Mouse (Mus musculus): ENCODE measurements at regions not wholly inside any gene's neighbourhood (a gene's known extent, or its start where the extent isn't known, plus 50 kb on each side); places are given as distances from the start of the nearest gene placed in this dataset.
A peak's percentile ranks its signal among the peaks of the same experiment; 100 is the strongest.

- Histone ChIP-seq H3K4me2 (ENCODE audit: low read depth) (no peak overlapping the region), H3K36me3 (ENCODE audit: control insufficient read depth, insufficient read depth) (no peaks in the 10 kb centered on the region), H3ac (ENCODE audit: control insufficient read depth, insufficient read length) (no peak overlapping the region), H3K4me3 (no peak overlapping the region), H3K79me2 (ENCODE audit: control insufficient read depth, insufficient read depth) (no peaks in the 10 kb centered on the region), H3K27me3 (ENCODE audit: control insufficient read depth, insufficient read depth, insufficient read length) (no peaks in the 10 kb centered on the region)
- TF ChIP-seq USF1 (IDR thresholded peaks at IDR 0.05; ENCODE audit: low read depth) = no peak
- no peak for TF ChIP-seq REST (IDR thresholded peaks at IDR 0.05; ENCODE audit: insufficient read depth, insufficient read length)
- no peak for TF ChIP-seq TCF3 (IDR thresholded peaks at IDR 0.05; ENCODE audit: insufficient read length, low read depth)
- no peak for TF ChIP-seq E2F4 (IDR thresholded peaks at IDR 0.05; ENCODE audit: insufficient read depth)
- no peak for TF ChIP-seq TCF12 (IDR thresholded peaks at IDR 0.05; ENCODE audit: insufficient read depth, poor library complexity, severe bottlenecking)
- TF ChIP-seq POLR2A (IDR thresholded peaks at IDR 0.05; ENCODE audit: insufficient read length, low read depth) = no peak
- no peak for TF ChIP-seq MAX (IDR thresholded peaks at IDR 0.05; ENCODE audit: low read depth)
- no peak for TF ChIP-seq CEBPB (IDR thresholded peaks at IDR 0.05; ENCODE audit: insufficient read depth, poor library complexity, severe bottlenecking)
- TF ChIP-seq MYOG (IDR thresholded peaks at IDR 0.05; ENCODE audit: control insufficient read depth in 1 of 3, insufficient read depth in 1 of 3, insufficient read length in 2 of 3, low read depth in 2 of 3) = no peak
- no peak for TF ChIP-seq MYOD1 (IDR thresholded peaks at IDR 0.05; ENCODE audit: control insufficient read depth in 1 of 3, insufficient read length in 2 of 3, low read depth in 2 of 3)
- no peak for TF ChIP-seq SRF (IDR thresholded peaks at IDR 0.05; ENCODE audit: control insufficient read depth, insufficient read length, low read depth)
- no peak for TF ChIP-seq POLR2AphosphoS2 (IDR thresholded peaks at IDR 0.05; ENCODE audit: insufficient read length, low read depth)
Measured at GRCm38 (mm10) chr16:76634196-76634698, 260.6 kb upstream of the Nrip1 start.

DNA sequence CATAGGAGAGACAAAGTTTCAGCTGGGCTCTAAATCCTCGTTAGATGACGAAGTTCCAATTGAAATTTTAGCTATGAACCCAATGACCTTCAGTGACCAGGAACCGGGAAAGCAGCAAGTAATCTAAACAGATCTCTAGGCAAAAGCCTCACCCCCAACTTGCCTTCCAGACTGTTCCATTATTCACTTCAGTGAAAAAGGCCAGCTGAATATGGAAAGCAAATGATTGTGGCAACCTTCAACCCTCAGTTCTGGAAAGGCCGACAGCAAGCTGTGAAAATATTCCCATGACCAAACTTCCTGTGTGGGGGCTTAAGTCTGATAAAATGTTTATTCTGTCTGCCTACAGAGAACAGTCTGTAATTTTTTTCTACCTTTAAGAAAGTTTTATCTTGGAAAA lies 252.5 kb upstream of the Nrip1 start:
- no peak overlapping the region for H3ac ChIP-seq (ENCODE audit: control insufficient read depth, insufficient read length)
- H3K4me3 ChIP-seq = no peak overlapping the region
- no peak overlapping the region for H3K4me2 ChIP-seq (ENCODE audit: low read depth)
- no peaks in the 10 kb centered on the region for H3K79me2 ChIP-seq (ENCODE audit: control insufficient read depth, insufficient read depth)
- no peaks in the 10 kb centered on the region for H3K36me3 ChIP-seq (ENCODE audit: control insufficient read depth, insufficient read depth)
- TF ChIP-seq MYOD1 (IDR thresholded peaks at IDR 0.05; ENCODE audit: control insufficient read depth in 1 of 3, insufficient read length in 2 of 3, low read depth in 2 of 3) (no peak), POLR2AphosphoS2 (IDR thresholded peaks at IDR 0.05; ENCODE audit: insufficient read length, low read depth) (no peak), SRF (IDR thresholded peaks at IDR 0.05; ENCODE audit: control insufficient read depth, insufficient read length, low read depth) (no peak), CEBPB (IDR thresholded peaks at IDR 0.05; ENCODE audit: insufficient read depth, poor library complexity, severe bottlenecking) (no peak), E2F4 (IDR thresholded peaks at IDR 0.05; ENCODE audit: insufficient read depth) (no peak), TCF12 (IDR thresholded peaks at IDR 0.05; ENCODE audit: insufficient read depth, poor library complexity, severe bottlenecking) (no peak), USF1 (IDR thresholded peaks at IDR 0.05; ENCODE audit: low read depth) (no peak), MAX (IDR thresholded peaks at IDR 0.05; ENCODE audit: low read depth) (no peak), TCF3 (IDR thresholded peaks at IDR 0.05; ENCODE audit: insufficient read length, low read depth) (no peak), MYOG (IDR thresholded peaks at IDR 0.05; ENCODE audit: control insufficient read depth in 1 of 3, insufficient read depth in 1 of 3, insufficient read length in 2 of 3, low read depth in 2 of 3) (no peak), REST (IDR thresholded peaks at IDR 0.05; ENCODE audit: insufficient read depth, insufficient read length) (no peak), POLR2A (IDR thresholded peaks at IDR 0.05; ENCODE audit: insufficient read length, low read depth) (no peak)
- no peaks in the 10 kb centered on the region for H3K27me3 ChIP-seq (ENCODE audit: control insufficient read depth, insufficient read depth, insufficient read length)

DNA sequence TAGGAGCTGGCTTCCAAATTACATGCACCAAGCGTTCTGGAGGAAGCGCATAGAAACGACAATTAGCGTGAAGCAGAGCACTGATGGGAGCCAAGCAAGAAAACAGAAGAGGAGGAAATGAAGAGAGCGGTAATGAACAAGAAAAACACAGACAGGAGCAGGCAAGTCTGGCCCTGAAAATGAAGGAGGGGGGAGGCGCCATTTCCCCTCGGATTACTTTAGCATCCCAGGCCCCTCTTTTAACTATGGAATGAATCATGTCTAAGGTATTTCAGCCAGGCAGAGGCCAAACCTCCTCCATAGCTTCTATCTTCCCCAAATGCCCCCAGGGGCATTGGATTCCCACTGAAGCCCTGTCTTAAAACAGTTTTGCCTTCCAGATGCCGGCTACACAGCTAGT lies 248.1 kb upstream of the Nrip1 start:
- H3K27me3 ChIP-seq (ENCODE audit: control insufficient read depth, insufficient read depth, insufficient read length) = no peaks in the 10 kb centered on the region
- H3K4me3 ChIP-seq = no peak overlapping the region
- H3K4me2 ChIP-seq (ENCODE audit: low read depth) = no peak overlapping the region
- no peak overlapping the region for H3ac ChIP-seq (ENCODE audit: control insufficient read depth, insufficient read length)
- no peak for TF ChIP-seq CEBPB (IDR thresholded peaks at IDR 0.05; ENCODE audit: insufficient read depth, poor library complexity, severe bottlenecking)
- TF ChIP-seq POLR2AphosphoS2 (IDR thresholded peaks at IDR 0.05; ENCODE audit: insufficient read length, low read depth) = no peak
- TF ChIP-seq SRF (IDR thresholded peaks at IDR 0.05; ENCODE audit: control insufficient read depth, insufficient read length, low read depth) = no peak
- no peak for TF ChIP-seq MAX (IDR thresholded peaks at IDR 0.05; ENCODE audit: low read depth)
- TF ChIP-seq USF1 (IDR thresholded peaks at IDR 0.05; ENCODE audit: low read depth) = no peak
- no peak for TF ChIP-seq POLR2A (IDR thresholded peaks at IDR 0.05; ENCODE audit: insufficient read length, low read depth)
- TF ChIP-seq E2F4 (IDR thresholded peaks at IDR 0.05; ENCODE audit: insufficient read depth) = no peak
- TF ChIP-seq MYOG (IDR thresholded peaks at IDR 0.05; ENCODE audit: control insufficient read depth in 1 of 3, insufficient read depth in 1 of 3, insufficient read length in 2 of 3, low read depth in 2 of 3) = no peak
- no peak for TF ChIP-seq MYOD1 (IDR thresholded peaks at IDR 0.05; ENCODE audit: control insufficient read depth in 1 of 3, insufficient read length in 2 of 3, low read depth in 2 of 3)
- TF ChIP-seq REST (IDR thresholded peaks at IDR 0.05; ENCODE audit: insufficient read depth, insufficient read length) = no peak
- TF ChIP-seq TCF3 (IDR thresholded peaks at IDR 0.05; ENCODE audit: insufficient read length, low read depth) = no peak
- no peak for TF ChIP-seq TCF12 (IDR thresholded peaks at IDR 0.05; ENCODE audit: insufficient read depth, poor library complexity, severe bottlenecking)
- H3K36me3 ChIP-seq (ENCODE audit: control insufficient read depth, insufficient read depth) = no peaks in the 10 kb centered on the region
- no peaks in the 10 kb centered on the region for H3K79me2 ChIP-seq (ENCODE audit: control insufficient read depth, insufficient read depth)

GRCm38 (mm10) chr16:76618295-76618694 lies 244.7 kb upstream of the Nrip1 start:
- Histone ChIP-seq H3K79me2 (ENCODE audit: control insufficient read depth, insufficient read depth) (no peaks in the 10 kb centered on the region), H3K4me2 (ENCODE audit: low read depth) (no peak overlapping the region), H3K27me3 (ENCODE audit: control insufficient read depth, insufficient read depth, insufficient read length) (no peaks in the 10 kb centered on the region), H3ac (ENCODE audit: control insufficient read depth, insufficient read length) (no peak overlapping the region), H3K36me3 (ENCODE audit: control insufficient read depth, insufficient read depth) (no peaks in the 10 kb centered on the region), H3K4me3 (no peak overlapping the region)
- TF ChIP-seq TCF3 (IDR thresholded peaks at IDR 0.05; ENCODE audit: insufficient read length, low read depth) (no peak), MYOD1 (IDR thresholded peaks at IDR 0.05; ENCODE audit: control insufficient read depth in 1 of 3, insufficient read length in 2 of 3, low read depth in 2 of 3) (peak in 2 of 3 experiments; percentile 60 to 71), E2F4 (IDR thresholded peaks at IDR 0.05; ENCODE audit: insufficient read depth) (no peak), MYOG (IDR thresholded peaks at IDR 0.05; ENCODE audit: control insufficient read depth in 1 of 3, insufficient read depth in 1 of 3, insufficient read length in 2 of 3, low read depth in 2 of 3) (peak in 2 of 3 experiments; percentile 6 to 34)

Measured in myocyte (in vitro differentiated cells).